Mouse (Mus musculus): ENCODE results near the gene Ccdc88c. TPM values are rescaled to one million over a fixed set of nuclear protein-coding genes. Genes with fewer than 3 reads are reported as not detected.

Gene Ccdc88c
- total RNA-seq, 2 experiments from 2014 or later: 29.2 to 37.2 TPM

- DNase-seq: no peak
- intact Hi-C loops (cut with DNase I; ENCODE audit: low total_unique reads): no loop called here
Measured at GRCm38 (mm10) chr12:101002801-101003513, 25.9 kb downstream of the Ccdc88c start.

GRCm38 (mm10) chr12:100999061-100999954, 29.5 kb downstream of the Ccdc88c start:
- no peak for DNase-seq
- intact Hi-C loops (cut with DNase I; ENCODE audit: low total_unique reads): no loop called here

- no peak for DNase-seq
- intact Hi-C loops (cut with DNase I; ENCODE audit: low total_unique reads): no loop called here
Measured at GRCm38 (mm10) chr12:100998564-100998962, 30.3 kb downstream of the Ccdc88c start.

- intact Hi-C loops (cut with DNase I; ENCODE audit: low total_unique reads): no loop called here
- DNase-seq: no peak
Measured at GRCm38 (mm10) chr12:100997830-100998563, 30.9 kb downstream of the Ccdc88c start.

- intact Hi-C loops (cut with DNase I; ENCODE audit: low total_unique reads): no loop called here
- DNase-seq: no peak
Measured at GRCm38 (mm10) chr12:100996378-100996898, 32.4 kb downstream of the Ccdc88c start.

GRCm38 (mm10) chr12:100995607-100996377, 33.1 kb downstream of the Ccdc88c start:
- DNase-seq: no peak
- intact Hi-C loops (cut with DNase I; ENCODE audit: low total_unique reads): no loop called here

GRCm38 (mm10) chr12:100994140-100995015, 34.5 kb downstream of the Ccdc88c start:
- intact Hi-C loops (cut with DNase I; ENCODE audit: low total_unique reads): no loop called here
- DNase-seq: no peak

- no peak for DNase-seq
- intact Hi-C loops (cut with DNase I; ENCODE audit: low total_unique reads): no loop called here
Measured at GRCm38 (mm10) chr12:100993146-100993545, 35.7 kb downstream of the Ccdc88c start.

GRCm38 (mm10) chr12:100992505-100992904, 36.4 kb downstream of the Ccdc88c start:
- intact Hi-C loops (cut with DNase I; ENCODE audit: low total_unique reads): no loop called here
- DNase-seq: no peak

GRCm38 (mm10) chr12:100991119-100991518, 37.7 kb downstream of the Ccdc88c start:
- no peak for DNase-seq
- intact Hi-C loops (cut with DNase I; ENCODE audit: low total_unique reads): no loop called here

GRCm38 (mm10) chr12:100990291-100990690, 38.6 kb downstream of the Ccdc88c start:
- intact Hi-C loops (cut with DNase I; ENCODE audit: low total_unique reads): no loop called here
- DNase-seq: no peak

- intact Hi-C loops (cut with DNase I; ENCODE audit: low total_unique reads): no loop called here
- no peak for DNase-seq
Measured at GRCm38 (mm10) chr12:100989780-100990288, 39.0 kb downstream of the Ccdc88c start.

GRCm38 (mm10) chr12:100988324-100989130, 40.3 kb downstream of the Ccdc88c start:
- no peak for DNase-seq
- intact Hi-C loops (cut with DNase I; ENCODE audit: low total_unique reads): no loop called here

GRCm38 (mm10) chr12:100986423-100986822, 42.4 kb downstream of the Ccdc88c start:
- no peak for DNase-seq
- intact Hi-C loops (cut with DNase I; ENCODE audit: low total_unique reads): no loop called here

- no peak for DNase-seq
- intact Hi-C loops (cut with DNase I; ENCODE audit: low total_unique reads): no loop called here
Measured at GRCm38 (mm10) chr12:100985793-100986157, 43.1 kb downstream of the Ccdc88c start.

GRCm38 (mm10) chr12:100985050-100985792, 43.6 kb downstream of the Ccdc88c start:
- intact Hi-C loops (cut with DNase I; ENCODE audit: low total_unique reads): no loop called here
- DNase-seq: no peak

GRCm38 (mm10) chr12:100983565-100983964, 45.3 kb downstream of the Ccdc88c start:
- DNase-seq: no peak
- intact Hi-C loops (cut with DNase I; ENCODE audit: low total_unique reads): no loop called here
